Mouse (Mus musculus): ENCODE measurements at regions not wholly inside any gene's neighbourhood (a gene's known extent, or its start where the extent isn't known, plus 50 kb on each side); places are given as distances from the start of the nearest gene placed in this dataset.
"Not testable (repeated sequence)": the region's sequence is repeated elsewhere in the genome, so short reads cannot be mapped to it uniquely, and the experiment has no call there.

DNA sequence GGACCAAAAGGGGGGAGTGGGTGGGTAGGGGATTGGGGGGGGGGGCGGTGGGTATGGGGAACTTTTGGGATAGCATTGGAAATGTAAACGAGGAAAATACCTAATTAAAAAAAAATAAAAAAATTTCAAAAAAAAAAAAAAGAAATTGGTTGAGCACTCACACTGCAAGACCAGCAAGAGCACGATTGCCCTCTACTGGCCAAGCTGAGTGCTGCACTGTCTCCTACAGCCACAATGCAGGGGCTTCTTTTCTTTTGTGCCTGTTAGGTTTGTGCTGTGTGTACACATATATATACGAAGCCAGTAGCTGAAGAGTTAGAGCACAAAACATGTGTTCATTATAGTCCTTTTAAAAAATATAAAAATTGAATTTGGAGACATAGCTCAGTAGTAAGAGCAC lies 55.6 kb downstream of the Mup20 start:
- DNase-seq, result peak; percentile 14

DNA sequence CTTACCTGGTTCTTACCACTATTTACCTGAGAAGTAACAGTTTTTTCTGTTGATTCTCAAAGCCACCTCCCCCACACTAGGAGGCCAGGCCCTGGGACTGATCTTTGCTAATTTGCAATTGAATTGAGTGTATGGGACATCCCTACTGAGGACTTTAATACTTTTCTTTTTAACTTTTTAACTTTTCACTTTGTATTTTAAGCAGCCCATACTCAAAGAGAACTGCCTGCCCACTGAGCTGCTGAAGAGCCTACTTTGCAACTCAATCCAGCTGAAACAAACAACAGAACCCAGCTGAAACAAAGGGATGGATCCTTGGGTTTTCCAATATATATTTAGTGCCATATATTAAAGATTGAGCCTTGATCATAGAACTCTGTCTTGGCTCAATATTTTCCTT lies 64.0 kb downstream of the Mup20 start:
- not testable (repeated sequence) for DNase-seq

DNA sequence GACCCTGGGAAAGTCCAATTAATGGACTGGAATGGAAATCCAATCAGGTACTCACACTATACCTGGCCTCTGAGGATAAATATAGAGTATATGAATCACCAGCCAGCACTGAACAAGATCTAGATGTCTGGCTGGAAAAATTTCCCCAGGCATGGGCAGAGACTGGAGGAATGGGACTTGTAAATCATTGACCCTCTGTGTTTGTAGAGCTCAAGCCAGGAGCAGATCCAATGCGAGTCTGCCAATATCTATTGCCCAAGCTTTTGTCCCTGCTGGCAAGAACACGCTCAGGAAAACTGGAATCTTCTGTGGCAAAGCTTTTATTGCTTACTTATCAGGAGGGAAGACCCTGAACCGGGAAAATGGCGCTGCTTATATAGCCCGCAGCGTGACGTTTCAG lies 77.8 kb downstream of the Mup20 start:
- DNase-seq, result no peak

DNA sequence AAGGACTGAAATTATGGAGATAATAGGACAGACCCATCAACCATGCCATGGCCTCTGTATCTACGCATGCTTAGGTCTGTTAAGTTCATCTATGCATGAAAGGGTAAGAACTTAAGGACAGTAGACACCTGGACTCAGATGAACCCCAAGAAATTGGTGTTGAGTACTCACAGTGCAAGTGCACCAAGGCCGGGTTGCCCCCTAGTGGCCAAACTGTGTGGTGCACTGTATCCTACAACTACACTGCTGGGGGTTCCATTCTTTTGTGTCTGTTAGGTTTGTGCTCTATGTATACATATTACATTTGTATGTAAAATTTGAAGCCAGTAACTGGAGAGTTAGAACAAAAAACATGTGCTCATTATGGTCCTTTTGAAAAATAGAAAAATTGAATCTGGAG lies 80.7 kb downstream of the Mup20 start:
- DNase-seq, result peak; percentile 4

DNA sequence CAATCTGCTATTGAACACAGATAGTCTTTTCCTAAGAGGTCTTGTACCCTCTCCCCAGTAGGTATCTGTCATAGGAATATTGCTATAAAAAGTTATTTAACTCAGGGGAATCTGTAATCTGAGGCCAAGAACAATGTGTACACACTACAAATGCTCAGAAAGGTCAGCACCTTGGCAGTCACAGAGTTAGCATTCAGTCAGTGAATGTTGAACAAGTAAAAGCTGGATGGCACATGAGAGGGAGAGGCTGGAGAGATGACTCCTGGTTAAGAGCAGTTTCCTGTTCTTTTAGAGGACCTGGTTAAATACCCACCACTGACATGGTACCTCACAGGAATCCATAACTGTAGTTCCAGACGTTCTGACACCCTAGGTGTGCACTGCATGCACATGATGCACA lies 84.3 kb downstream of the Mup20 start:
- DNase-seq, result no peak

DNA sequence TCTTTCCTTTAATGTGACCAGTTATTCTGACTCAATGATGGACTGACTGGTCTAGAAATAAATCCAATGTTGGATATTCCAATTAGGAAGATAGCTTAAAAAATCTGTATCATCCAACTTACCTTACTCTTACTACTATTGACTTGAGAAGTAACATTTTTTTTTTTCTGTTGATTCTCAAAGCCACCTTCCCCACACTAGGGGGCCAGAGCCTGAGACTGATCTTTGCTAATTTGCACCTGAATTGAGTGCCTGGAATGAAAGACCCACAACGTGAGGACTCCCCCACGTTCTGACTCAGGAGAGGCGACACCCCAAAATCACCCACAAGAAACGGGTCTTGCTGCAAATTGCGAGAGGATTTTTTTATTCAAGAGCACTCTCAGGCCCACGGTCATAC lies 86.3 kb downstream of the Mup20 start:
- not testable (repeated sequence) for DNase-seq

DNA sequence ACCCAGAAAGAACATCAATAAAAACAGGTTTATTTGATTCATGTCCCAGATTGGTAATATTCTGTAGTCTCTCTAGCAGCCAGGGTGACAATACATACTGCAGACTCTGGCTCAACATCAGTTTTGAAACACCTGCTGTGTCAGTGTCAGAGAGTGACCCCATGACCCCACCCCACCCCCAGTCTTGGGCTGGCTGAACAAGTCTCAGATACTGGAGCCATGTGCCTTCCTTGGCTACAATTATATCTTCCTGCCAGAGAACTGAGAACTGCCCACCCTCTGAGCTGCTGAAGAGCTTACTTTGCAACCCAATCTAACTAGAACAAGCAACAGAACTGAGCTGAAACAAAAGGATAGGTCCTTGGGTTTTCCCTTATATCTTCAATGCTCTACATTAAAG lies 91.6 kb downstream of the Mup20 start:
- no peak for DNase-seq
